Mouse (Mus musculus): ENCODE measurements at regions not wholly inside any gene's neighbourhood (a gene's known extent, or its start where the extent isn't known, plus 50 kb on each side); places are given as distances from the start of the nearest gene placed in this dataset.

DNA sequence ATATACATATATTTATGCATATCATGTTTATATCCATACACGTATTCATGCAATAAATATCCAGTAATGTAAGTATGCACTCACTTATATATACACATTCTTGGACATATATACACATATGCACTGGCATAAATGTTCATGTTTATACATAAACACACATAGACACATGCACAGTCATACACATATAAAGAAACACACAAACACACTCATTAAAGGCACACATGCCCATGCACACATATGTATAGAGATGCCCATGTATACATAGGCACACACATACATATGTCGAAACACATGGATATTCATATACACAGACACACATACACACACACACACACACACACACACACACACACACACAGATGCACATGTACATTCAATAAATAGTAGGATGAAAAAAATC lies 189.3 kb upstream of the Chl1 start:
- no peak for TF ChIP-seq CTCF (IDR thresholded peaks at IDR 0.05; ENCODE audit: control insufficient read depth, insufficient read depth, insufficient replicate concordance, low read depth, low read length)
- TF ChIP-seq POLR2A (IDR thresholded peaks at IDR 0.05; ENCODE audit: control insufficient read depth, low read depth, low read length), result no peak

Measured in testis, adult 2 months (tissue).